Mouse (Mus musculus) myocyte (in vitro differentiated cells): ENCODE measurements around the gene Naa15. TPM values are rescaled to one million over a fixed set of nuclear protein-coding genes. Genes with fewer than 3 reads are reported as not detected.
A peak's percentile ranks its signal among the peaks of the same experiment; 100 is the strongest.

Experiments
- H3K27me3 ChIP-seq: one replicate; pipeline ENCODE4 v1.6.1; 2011; ENCODE audit not compliant: control insufficient read depth, insufficient read depth, insufficient read length
- H3K36me3 ChIP-seq: one replicate; pipeline ENCODE4 v1.6.1; 2011; ENCODE audit not compliant: control insufficient read depth, insufficient read depth
- H3K4me2 ChIP-seq: one replicate; pipeline ENCODE4 v1.6.1; 2011; ENCODE audit warnings: low read depth, control low read depth
- H3K4me3 ChIP-seq: one replicate; pipeline ENCODE4 v1.5.1; 2011; ENCODE audit warnings: mild to moderate bottlenecking, control low read depth, moderate library complexity
- H3K79me2 ChIP-seq: one replicate; pipeline ENCODE4 v1.6.1; 2011; ENCODE audit not compliant: control insufficient read depth, insufficient read depth
- H3ac ChIP-seq: one replicate; pipeline ENCODE4 v1.6.1; 2011; ENCODE audit not compliant: control insufficient read depth, insufficient read length
- CEBPB ChIP-seq: IDR thresholded peaks from 2 replicates; pipeline ENCODE4 v1.6.1; 2011; ENCODE audit warnings: mild to moderate bottlenecking, moderate library complexity; ENCODE audit not compliant: poor library complexity, insufficient read depth, severe bottlenecking
- E2F4 ChIP-seq: IDR thresholded peaks from one replicate; pipeline ENCODE4 v1.6.1; 2011; ENCODE audit warnings: mild to moderate bottlenecking, control low read depth, moderate library complexity; ENCODE audit not compliant: insufficient read depth
- MAX ChIP-seq: IDR thresholded peaks from one replicate; pipeline ENCODE4 v1.6.1; 2011; ENCODE audit warnings: low read depth, mild to moderate bottlenecking, control low read depth
- MYOD1 ChIP-seq, 3 experiments: IDR thresholded peaks; one replicate each; pipeline ENCODE4 v1.6.1; 2011; ENCODE audit warnings: control low read depth in 2 of 3, low read depth in 2 of 3, mild to moderate bottlenecking in 2 of 3, moderate library complexity in 1 of 3; ENCODE audit not compliant: insufficient read length in 2 of 3, control insufficient read depth in 1 of 3
- MYOG ChIP-seq, 3 experiments: IDR thresholded peaks; one replicate each; pipeline ENCODE4 v1.6.1; 2011; ENCODE audit warnings: control low read depth in 2 of 3, low read depth in 2 of 3, mild to moderate bottlenecking in 2 of 3; ENCODE audit not compliant: insufficient read length in 2 of 3, control insufficient read depth in 1 of 3, insufficient read depth in 1 of 3
- POLR2A ChIP-seq: IDR thresholded peaks from one replicate; pipeline ENCODE4 v1.6.1; 2011; ENCODE audit warnings: low read depth, mild to moderate bottlenecking, control low read depth, moderate library complexity; ENCODE audit not compliant: insufficient read length
- POLR2AphosphoS2 ChIP-seq: IDR thresholded peaks from one replicate; pipeline ENCODE4 v1.6.1; 2011; ENCODE audit warnings: low read depth, control low read depth; ENCODE audit not compliant: insufficient read length
- REST ChIP-seq: IDR thresholded peaks from one replicate; pipeline ENCODE4 v1.6.1; 2011; ENCODE audit warnings: mild to moderate bottlenecking, control low read depth, moderate library complexity; ENCODE audit not compliant: insufficient read depth, insufficient read length
- SRF ChIP-seq: IDR thresholded peaks from one replicate; pipeline ENCODE4 v1.6.1; 2011; ENCODE audit warnings: low read depth; ENCODE audit not compliant: control insufficient read depth, insufficient read length
- TCF12 ChIP-seq: IDR thresholded peaks from one replicate; pipeline ENCODE4 v1.6.1; 2011; ENCODE audit warnings: mild to moderate bottlenecking, control low read depth; ENCODE audit not compliant: poor library complexity, insufficient read depth, severe bottlenecking
- TCF3 ChIP-seq: IDR thresholded peaks from one replicate; pipeline ENCODE4 v1.6.1; 2011; ENCODE audit warnings: low read depth, control low read depth; ENCODE audit not compliant: insufficient read length
- USF1 ChIP-seq: IDR thresholded peaks from one replicate; pipeline ENCODE4 v1.6.1; 2011; ENCODE audit warnings: low read depth, mild to moderate bottlenecking, control low read depth, moderate library complexity
- polyA plus RNA-seq: library from polyadenylated mRNA; unstranded; fragments of >200 nt; fragmentation: generic; extraction: Trizol; gene quantifications from one replicate; pipeline ENCODE4 v1.2.1, GENCODE M21; 2012; ENCODE audit warnings: missing spikeins

Naa15 gene
- polyA plus RNA-seq, 1 experiment = 8.4 TPM

- Histone ChIP-seq H3K27me3 (no peaks in the 10 kb centered on the region), H3K36me3 (no peaks in the 10 kb centered on the region), H3K79me2 (no peaks in the 10 kb centered on the region), H3K4me2 (peak overlapping the region; percentile 72), H3K4me3 (no peak overlapping the region), H3ac (no peak overlapping the region)
- TF ChIP-seq TCF3 (no peak), POLR2AphosphoS2 (no peak), USF1 (no peak), MYOD1 (IDR thresholded peaks at IDR 0.05; ENCODE audit: control insufficient read depth in 1 of 3, insufficient read length in 2 of 3, low read depth in 2 of 3) (no peak), E2F4 (no peak), REST (no peak), MAX (no peak), POLR2A (no peak), TCF12 (no peak), CEBPB (no peak), SRF (no peak), MYOG (IDR thresholded peaks at IDR 0.05; ENCODE audit: control insufficient read depth in 1 of 3, insufficient read depth in 1 of 3, insufficient read length in 2 of 3, low read depth in 2 of 3) (no peak)
Observed at GRCm38 (mm10) chr3:51372883-51373282, 42.1 kb upstream of the Naa15 start.

DNA sequence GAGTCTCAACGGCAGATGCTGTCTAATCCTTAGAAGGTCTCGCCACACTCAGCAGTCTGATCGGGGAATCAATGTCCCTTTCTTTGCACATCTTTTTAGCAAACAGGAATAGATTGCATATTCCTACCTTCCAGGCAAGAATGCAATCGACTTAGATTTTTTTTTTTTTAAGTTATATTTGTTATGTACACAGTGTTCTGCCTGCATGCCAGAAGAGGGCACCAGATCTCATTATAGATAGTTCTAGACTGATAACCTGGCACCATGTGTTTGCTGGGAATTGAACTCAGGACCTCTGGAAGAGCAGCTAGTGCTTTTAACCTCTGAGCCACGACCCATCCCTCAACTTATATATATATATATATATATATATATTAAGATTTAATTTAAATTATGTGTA lies 41.4 kb upstream of the Naa15 start:
- no peaks in the 10 kb centered on the region for H3K36me3 ChIP-seq
- H3K4me3 ChIP-seq = no peak overlapping the region
- no peak for TF ChIP-seq E2F4
- no peak for TF ChIP-seq TCF3
- TF ChIP-seq SRF = no peak
- TF ChIP-seq REST = no peak
- TF ChIP-seq USF1 = no peak
- TF ChIP-seq POLR2A = no peak
- TF ChIP-seq CEBPB = no peak
- no peak for TF ChIP-seq MAX
- TF ChIP-seq MYOD1 (IDR thresholded peaks at IDR 0.05; ENCODE audit: control insufficient read depth in 1 of 3, insufficient read length in 2 of 3, low read depth in 2 of 3) = no peak
- TF ChIP-seq MYOG (IDR thresholded peaks at IDR 0.05; ENCODE audit: control insufficient read depth in 1 of 3, insufficient read depth in 1 of 3, insufficient read length in 2 of 3, low read depth in 2 of 3) = no peak
- no peak for TF ChIP-seq TCF12
- TF ChIP-seq POLR2AphosphoS2 = no peak
- no peaks in the 10 kb centered on the region for H3K27me3 ChIP-seq
- H3K4me2 ChIP-seq = peak overlapping the region; percentile 72
- no peaks in the 10 kb centered on the region for H3K79me2 ChIP-seq
- H3ac ChIP-seq = no peak overlapping the region

DNA sequence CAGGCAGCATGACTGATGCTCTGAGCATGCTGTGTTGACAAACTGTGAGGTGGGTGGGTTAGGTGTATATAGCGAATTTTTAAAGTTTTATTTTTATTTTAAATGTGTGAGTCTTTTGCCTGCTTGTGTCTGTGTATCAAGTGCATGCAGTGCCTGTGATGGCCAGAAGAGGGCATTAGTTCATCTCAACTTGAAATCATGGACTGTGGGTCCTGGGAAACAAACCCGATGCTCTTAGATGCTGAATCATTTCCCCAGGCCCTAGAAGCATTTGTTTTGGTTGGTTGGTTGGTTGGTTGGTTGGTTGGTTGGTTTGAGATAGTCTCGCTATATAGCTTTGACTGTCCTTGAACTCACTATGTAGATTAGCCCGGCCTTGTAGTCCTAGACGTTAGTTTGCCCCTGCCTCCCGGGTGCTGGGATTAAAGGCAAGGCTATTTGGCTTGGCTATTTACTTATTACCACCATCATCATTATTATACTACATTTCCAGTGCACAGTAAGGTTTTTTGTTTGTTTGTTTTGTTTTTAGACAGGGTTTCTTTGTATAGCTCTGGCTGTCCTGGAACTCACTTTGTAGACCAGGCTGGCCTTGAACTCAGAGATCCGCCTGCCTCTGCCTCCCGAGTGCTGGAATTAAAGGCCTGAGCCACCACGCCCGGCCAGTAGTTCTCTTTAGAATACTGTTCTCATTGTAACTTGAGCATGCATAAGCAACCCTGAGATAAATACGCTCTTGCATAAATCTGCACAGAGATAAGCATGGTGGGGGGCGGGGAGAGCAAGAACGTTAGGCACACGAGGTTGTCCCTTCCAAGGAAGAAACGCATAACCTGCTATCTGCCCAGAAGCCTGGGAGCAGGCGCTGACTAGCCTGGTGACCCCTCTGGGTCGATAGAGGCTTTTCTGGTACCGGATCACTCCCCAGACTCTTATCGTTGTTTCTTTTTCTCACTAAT lies 39.4 kb upstream of the Naa15 start:
- H3K4me2 ChIP-seq = no peak overlapping the region
- H3K36me3 ChIP-seq = no peaks in the 10 kb centered on the region
- no peaks in the 10 kb centered on the region for H3K79me2 ChIP-seq
- TF ChIP-seq SRF (no peak), TCF12 (no peak), E2F4 (no peak), MYOG (IDR thresholded peaks at IDR 0.05; ENCODE audit: control insufficient read depth in 1 of 3, insufficient read depth in 1 of 3, insufficient read length in 2 of 3, low read depth in 2 of 3) (no peak), POLR2AphosphoS2 (no peak), REST (no peak), MYOD1 (IDR thresholded peaks at IDR 0.05; ENCODE audit: control insufficient read depth in 1 of 3, insufficient read length in 2 of 3, low read depth in 2 of 3) (no peak), TCF3 (no peak), USF1 (no peak)
- no peak overlapping the region for H3K4me3 ChIP-seq
- no peaks in the 10 kb centered on the region for H3K27me3 ChIP-seq
- H3ac ChIP-seq = no peak overlapping the region

DNA sequence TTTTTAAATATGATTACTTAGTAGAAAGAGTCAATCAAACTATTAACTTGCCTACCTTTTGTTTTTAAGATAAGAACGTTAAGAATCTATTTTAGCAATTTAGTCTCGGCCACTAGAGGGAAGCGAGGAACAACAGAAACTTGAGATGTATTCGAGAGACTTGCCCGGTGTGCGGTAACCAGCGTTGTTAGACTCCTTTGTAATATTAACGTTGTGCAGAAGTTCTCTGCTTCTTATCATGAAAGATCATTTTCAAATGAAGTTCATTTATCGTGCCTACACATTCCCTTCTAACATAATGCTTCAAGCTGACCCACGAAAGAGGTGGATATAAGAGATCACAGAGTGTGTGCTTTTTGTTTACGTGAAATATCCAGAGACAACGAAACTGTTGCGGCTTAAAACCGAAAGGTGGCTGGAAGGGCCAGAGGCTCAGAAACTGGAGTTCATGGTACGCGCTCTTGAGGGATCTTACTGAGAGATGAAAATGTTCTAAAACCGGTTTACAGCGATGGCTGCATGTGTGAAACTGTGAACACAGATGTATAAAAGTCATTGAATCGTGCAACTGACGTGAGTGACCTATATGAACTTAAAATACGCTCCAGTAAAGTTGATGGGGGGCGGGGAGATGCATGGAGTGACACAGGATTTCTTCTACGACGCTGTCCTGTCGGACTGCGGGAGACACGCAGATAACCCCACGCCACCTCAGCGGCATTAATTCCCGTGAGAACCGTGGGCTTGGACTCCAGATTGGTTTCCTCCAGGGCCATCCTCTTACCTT lies 36.9 kb upstream of the Naa15 start:
- Histone ChIP-seq H3ac (no peak overlapping the region), H3K79me2 (no peaks in the 10 kb centered on the region), H3K4me3 (no peak overlapping the region), H3K27me3 (no peaks in the 10 kb centered on the region), H3K4me2 (peak overlapping the region; percentile 36), H3K36me3 (no peaks in the 10 kb centered on the region)
- TF ChIP-seq MAX (no peak), REST (no peak), CEBPB (no peak), MYOG (IDR thresholded peaks at IDR 0.05; ENCODE audit: control insufficient read depth in 1 of 3, insufficient read depth in 1 of 3, insufficient read length in 2 of 3, low read depth in 2 of 3) (no peak), E2F4 (no peak), TCF12 (no peak), POLR2AphosphoS2 (no peak), MYOD1 (IDR thresholded peaks at IDR 0.05; ENCODE audit: control insufficient read depth in 1 of 3, insufficient read length in 2 of 3, low read depth in 2 of 3) (no peak), USF1 (no peak), TCF3 (no peak), POLR2A (no peak), SRF (no peak)
